Mouse (Mus musculus): ENCODE data around the gene Cxcr5. TPM values are rescaled to one million over a fixed set of nuclear protein-coding genes. Genes with fewer than 3 reads are reported as not detected.
A peak's percentile ranks its signal among the peaks of the same experiment; 100 is the strongest.

The Cxcr5 gene
- polyA plus RNA-seq, 1 experiment = 6.0 TPM

DNA sequence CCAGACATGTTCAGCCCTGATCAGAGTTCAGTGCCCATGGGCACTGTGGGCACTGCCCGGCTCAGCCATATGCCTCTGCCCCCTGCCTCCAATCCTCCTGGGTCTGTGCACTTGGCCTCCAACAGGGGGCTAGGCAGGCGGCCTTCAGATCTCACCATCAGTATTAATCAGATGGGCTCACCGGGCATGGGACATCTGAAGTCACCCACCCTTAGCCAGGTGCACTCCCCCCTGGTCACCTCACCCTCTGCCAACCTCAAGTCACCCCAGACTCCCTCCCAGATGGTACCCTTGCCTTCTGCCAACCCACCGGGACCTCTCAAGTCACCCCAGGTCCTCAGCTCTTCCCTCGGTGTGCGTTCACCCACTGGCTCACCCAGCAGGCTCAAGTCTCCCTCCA, 54.3 kb downstream of the Cxcr5 start:
- WGBS = 89% methylated on average over 6 of the region's 6 CpGs
- no peak for DNase-seq
- Histone ChIP-seq H3K4me3 (replicated peaks; ENCODE audit: extremely low read depth, low read depth, low read length) (no peak overlapping the region), H3K4me1 (ENCODE audit: control insufficient read depth, insufficient read depth, low read length) (peaks cover 20% of the 10 kb centered on the region)
- no peak for TF ChIP-seq CTCF (IDR thresholded peaks at IDR 0.05; ENCODE audit: insufficient read depth, low read length)
- TF ChIP-seq POLR2A (IDR thresholded peaks at IDR 0.05; ENCODE audit: borderline replicate concordance, extremely low read depth, low read depth, low read length) = no peak

DNA sequence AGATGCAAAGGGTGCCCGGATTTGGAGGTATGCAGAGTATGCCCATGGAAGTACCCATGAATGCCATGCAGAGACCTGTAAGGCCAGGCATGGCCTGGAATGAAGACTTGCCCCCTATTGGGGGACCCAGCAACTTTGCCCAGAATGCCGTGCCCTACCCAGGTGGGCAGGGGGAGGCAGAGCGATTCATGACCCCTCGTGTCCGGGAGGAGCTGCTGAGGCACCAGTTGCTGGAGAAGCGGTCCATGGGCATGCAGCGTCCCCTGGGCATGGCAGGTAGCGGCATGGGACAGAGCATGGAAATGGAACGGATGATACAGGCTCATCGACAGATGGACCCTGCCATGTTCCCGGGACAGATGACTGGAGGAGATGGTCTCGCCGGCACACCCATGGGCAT, 55.1 kb downstream of the Cxcr5 start:
- Histone ChIP-seq H3K4me3 (replicated peaks; ENCODE audit: extremely low read depth, low read depth, low read length) (no peak overlapping the region), H3K4me1 (ENCODE audit: control insufficient read depth, insufficient read depth, low read length) (peaks cover 25% of the 10 kb centered on the region)
- WGBS = 92% methylated on average over 13 of the region's 13 CpGs
- peak; percentile 7 for DNase-seq
- TF ChIP-seq POLR2A (IDR thresholded peaks at IDR 0.05; ENCODE audit: borderline replicate concordance, extremely low read depth, low read depth, low read length) (no peak), CTCF (IDR thresholded peaks at IDR 0.05; ENCODE audit: insufficient read depth, low read length) (no peak)

DNA sequence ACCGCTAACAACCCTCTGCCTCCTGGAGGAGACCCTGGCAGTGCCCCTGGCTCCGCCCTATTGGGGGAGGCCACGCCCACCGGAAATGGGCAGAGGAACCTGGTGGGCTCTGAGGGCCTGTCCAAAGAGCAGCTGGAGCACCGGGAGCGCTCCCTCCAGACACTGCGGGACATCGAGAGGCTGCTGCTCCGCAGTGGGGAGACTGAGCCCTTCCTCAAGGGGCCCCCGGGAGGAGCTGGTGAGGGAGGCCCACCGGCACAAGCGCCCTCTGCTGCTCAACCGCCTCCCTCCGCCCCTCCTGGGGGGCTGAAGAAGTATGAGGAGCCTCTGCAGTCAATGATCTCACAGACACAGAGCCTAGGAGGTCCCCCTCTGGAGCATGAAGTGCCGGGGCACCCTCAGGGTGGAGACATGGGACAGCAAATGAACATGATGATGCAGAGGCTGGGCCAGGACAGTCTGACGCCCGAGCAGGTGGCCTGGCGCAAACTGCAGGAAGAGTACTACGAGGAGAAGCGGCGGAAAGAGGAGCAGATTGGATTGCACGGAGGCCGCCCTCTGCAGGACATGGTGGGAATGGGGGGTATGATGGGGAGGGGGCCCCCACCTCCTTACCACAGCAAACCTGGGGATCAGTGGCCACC, 55.7 kb downstream of the Cxcr5 start:
- no peak overlapping the region for H3K4me3 ChIP-seq (replicated peaks; ENCODE audit: extremely low read depth, low read depth, low read length)
- H3K4me1 ChIP-seq (ENCODE audit: control insufficient read depth, insufficient read depth, low read length) = peaks cover 22% of the 10 kb centered on the region
- 63% methylated on average over 23 of the region's 23 CpGs for WGBS
- TF ChIP-seq POLR2A (IDR thresholded peaks at IDR 0.05; ENCODE audit: borderline replicate concordance, extremely low read depth, low read depth, low read length) (no peak), CTCF (IDR thresholded peaks at IDR 0.05; ENCODE audit: insufficient read depth, low read length) (no peak)
- peak; percentile 9 for DNase-seq

DNA sequence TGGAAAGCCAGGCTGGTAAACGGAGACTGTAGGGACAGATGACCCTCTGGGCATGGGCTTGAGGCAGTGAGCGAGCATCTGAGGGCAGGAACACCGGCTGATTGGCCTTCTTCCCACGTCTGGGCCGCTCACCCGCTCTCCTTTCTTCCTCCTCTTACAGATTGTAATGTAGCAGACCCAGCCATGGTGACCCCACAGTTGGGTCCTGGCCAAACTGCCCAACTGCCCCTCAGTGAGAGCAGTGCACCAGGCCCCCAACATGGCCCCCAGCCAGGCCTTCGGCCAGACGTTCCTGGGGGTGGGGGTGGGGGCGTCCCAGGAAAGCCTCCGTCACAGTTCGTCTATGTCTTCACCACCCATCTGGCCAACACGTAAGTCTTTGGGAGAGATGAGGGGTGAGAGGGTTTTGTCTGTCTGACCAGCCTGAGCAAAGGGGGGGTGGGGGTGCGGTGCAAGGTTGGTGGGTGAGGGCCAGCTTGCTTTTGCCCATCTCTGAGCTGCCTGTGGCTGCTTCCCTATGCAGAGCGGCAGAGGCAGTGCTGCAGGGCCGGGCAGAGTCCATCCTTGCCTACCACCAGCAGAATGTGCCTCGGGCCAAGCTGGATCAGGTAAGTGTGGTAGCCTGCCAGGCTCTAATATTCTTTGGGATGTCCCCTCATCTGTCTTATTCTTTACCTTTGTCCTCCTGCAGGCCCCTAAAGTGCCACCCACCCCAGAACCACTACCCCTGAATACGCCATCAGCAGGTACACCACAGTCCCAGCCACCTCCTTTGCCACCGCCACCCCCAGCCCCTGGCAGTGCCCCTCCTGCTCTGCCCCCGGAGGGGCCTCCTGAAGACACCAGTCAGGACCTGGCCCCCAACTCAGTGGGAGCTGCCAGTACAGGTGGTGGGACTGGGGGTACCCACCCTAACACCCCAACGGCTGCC, 56.5 kb downstream of the Cxcr5 start:
- no peak for TF ChIP-seq POLR2A (IDR thresholded peaks at IDR 0.05; ENCODE audit: borderline replicate concordance, extremely low read depth, low read depth, low read length)
- TF ChIP-seq CTCF (IDR thresholded peaks at IDR 0.05; ENCODE audit: insufficient read depth, low read length) = no peak
- 79% methylated on average over 20 of the region's 20 CpGs for WGBS

DNA sequence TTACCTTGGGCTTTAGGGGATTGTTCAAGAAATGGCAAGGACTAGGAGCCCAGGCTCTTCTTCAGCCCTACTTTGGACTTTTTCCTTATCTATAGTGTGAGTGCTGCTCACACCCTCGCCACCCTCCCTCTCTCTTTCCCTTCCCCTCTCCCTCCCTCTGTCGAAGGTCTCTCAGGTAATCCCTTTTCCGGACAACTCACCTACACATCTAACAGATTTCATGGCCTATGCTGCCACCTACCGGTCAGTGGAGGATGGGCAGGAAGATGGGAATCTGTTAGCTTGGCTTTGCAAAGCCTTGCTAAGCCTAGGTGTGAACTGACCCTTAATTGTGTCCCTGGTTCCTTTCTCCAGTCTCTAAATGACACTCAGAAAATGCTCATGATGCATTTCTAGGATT, 59.7 kb downstream of the Cxcr5 start:
- H3K4me1 ChIP-seq (ENCODE audit: control insufficient read depth, insufficient read depth, low read length) = peaks cover 36% of the 10 kb centered on the region
- WGBS = 4% methylated on average over 4 of the region's 4 CpGs
- no peak overlapping the region for H3K4me3 ChIP-seq (replicated peaks; ENCODE audit: extremely low read depth, low read depth, low read length)
- TF ChIP-seq POLR2A (IDR thresholded peaks at IDR 0.05; ENCODE audit: borderline replicate concordance, extremely low read depth, low read depth, low read length) (no peak), CTCF (IDR thresholded peaks at IDR 0.05; ENCODE audit: insufficient read depth, low read length) (peak; percentile 88)
- DNase-seq = peak; percentile 86

More for the DNA sequence above, 56.5 kb downstream of the Cxcr5 start:
- peak; percentile 16 for DNase-seq
- Histone ChIP-seq H3K4me3 (replicated peaks; ENCODE audit: extremely low read depth, low read depth, low read length) (no peak overlapping the region), H3K4me1 (ENCODE audit: control insufficient read depth, insufficient read depth, low read length) (peaks cover 17% of the 10 kb centered on the region)

DNA sequence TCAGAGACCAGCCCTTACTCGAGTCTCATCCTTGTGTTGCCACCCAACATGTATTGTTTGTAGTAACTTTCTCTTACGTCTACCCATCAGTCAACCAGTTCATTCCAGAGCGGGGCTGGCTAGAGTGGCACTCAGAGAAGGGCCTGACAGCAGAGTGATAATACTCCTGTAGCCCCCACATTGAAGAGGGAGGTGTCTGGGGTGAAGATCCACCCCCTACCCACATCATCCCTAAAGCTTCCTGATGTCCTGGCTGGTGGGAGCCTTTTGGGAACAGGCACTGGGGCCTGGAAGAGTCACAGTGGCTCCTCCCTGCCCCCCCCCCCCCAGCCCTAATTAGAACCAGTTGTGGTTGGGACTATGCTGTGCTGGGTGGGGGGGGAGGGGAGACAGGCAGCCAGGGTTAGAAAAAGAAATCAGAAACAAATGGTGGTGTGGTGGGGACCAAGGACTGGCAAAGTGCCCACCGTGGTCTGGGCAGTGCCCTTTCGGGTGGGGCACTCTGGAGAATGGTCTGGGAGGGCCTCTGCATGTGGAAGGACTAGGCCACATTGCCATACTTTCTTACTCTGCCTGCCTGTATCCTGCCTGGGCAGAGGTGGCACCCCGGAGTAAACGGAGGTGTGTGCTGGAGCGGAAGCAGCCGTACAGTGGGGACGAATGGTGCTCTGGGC, 60.3 kb downstream of the Cxcr5 start:
- 36% methylated on average over 10 of the region's 10 CpGs for WGBS
- peak; percentile 21 for DNase-seq
- TF ChIP-seq POLR2A (IDR thresholded peaks at IDR 0.05; ENCODE audit: borderline replicate concordance, extremely low read depth, low read depth, low read length) (no peak), CTCF (IDR thresholded peaks at IDR 0.05; ENCODE audit: insufficient read depth, low read length) (no peak)

DNA sequence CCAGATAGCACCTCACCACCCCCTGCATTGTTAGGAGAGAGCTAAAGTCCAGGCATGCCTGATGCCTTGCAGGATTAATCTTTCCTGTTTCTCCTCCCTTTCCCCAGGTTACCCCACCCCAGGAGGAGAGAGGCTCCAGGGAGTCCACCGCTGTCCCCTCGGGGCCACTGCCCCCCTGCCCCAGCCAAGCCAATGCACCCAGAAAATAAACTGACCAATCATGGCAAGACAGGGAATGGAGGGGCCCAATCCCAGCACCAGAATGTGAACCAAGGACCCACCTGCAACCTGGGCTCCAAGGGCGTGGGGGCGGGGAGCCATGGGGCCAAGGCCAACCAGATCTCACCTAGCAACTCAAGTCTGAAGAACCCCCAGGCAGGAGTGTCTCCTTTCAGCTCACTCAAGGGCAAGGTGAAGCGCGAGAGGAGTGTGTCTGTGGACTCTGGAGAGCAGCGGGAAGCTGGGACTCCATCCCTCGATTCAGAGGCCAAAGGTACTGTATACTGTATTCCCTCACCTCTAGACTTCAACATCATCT, 61.0 kb downstream of the Cxcr5 start:
- H3K4me1 ChIP-seq (ENCODE audit: control insufficient read depth, insufficient read depth, low read length) = peaks cover 40% of the 10 kb centered on the region
- WGBS = 60% methylated on average over 8 of the region's 8 CpGs
- no peak overlapping the region for H3K4me3 ChIP-seq (replicated peaks; ENCODE audit: extremely low read depth, low read depth, low read length)
- TF ChIP-seq CTCF (IDR thresholded peaks at IDR 0.05; ENCODE audit: insufficient read depth, low read length) = no peak
- TF ChIP-seq POLR2A (IDR thresholded peaks at IDR 0.05; ENCODE audit: borderline replicate concordance, extremely low read depth, low read depth, low read length) = no peak
- DNase-seq = peak; percentile 32

More for the DNA sequence above, 60.3 kb downstream of the Cxcr5 start:
- Histone ChIP-seq H3K4me3 (replicated peaks; ENCODE audit: extremely low read depth, low read depth, low read length) (no peak overlapping the region), H3K4me1 (ENCODE audit: control insufficient read depth, insufficient read depth, low read length) (peaks cover 38% of the 10 kb centered on the region)

DNA sequence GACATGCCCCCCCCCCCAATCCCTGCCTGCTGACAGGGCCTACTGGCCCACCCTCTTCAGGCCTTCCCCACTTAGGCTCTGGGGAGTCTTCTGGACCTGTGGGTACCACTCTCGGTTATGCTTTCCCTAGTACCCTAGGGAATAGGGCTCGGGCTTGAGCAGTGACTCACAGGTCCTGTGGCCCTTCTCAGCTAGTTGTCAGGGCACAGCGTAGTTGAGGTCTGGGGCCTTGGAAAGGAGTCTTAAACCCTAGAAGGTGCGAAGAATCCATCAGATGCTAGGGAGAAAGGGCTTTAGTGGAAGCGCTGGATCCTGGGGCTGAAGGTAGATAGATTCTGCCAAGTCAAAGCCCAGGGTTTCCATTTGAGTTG, 61.5 kb downstream of the Cxcr5 start:
- TF ChIP-seq CTCF (IDR thresholded peaks at IDR 0.05; ENCODE audit: insufficient read depth, low read length) = no peak
- no peak for TF ChIP-seq POLR2A (IDR thresholded peaks at IDR 0.05; ENCODE audit: borderline replicate concordance, extremely low read depth, low read depth, low read length)
- Histone ChIP-seq H3K4me1 (ENCODE audit: control insufficient read depth, insufficient read depth, low read length) (peaks cover 45% of the 10 kb centered on the region), H3K4me3 (replicated peaks; ENCODE audit: extremely low read depth, low read depth, low read length) (no peak overlapping the region)
- WGBS = 42% methylated on average over 5 of the region's 5 CpGs
- no peak for DNase-seq

Data from lung, adult 2 months (tissue).